In genomic region chr19:46041299-46041932, GRCm38 (mm10) we compare ENCODE assay signal across 8 mouse cellular contexts. TPM values are rescaled to one million over a fixed set of nuclear protein-coding genes. Genes with fewer than 3 reads are reported as not detected.
A peak's percentile ranks its signal among the peaks of the same experiment; 100 is the strongest.
DNase-seq lines count a peak whose midpoint lies in the region; ATAC-seq and TF ChIP-seq lines count a peak whose summit lies in the region.

No protein-coding gene starts in this region.

- H3K36me3 ChIP-seq in heart, embryonic 13.5 days = peaks cover 4% of the 10 kb centered on the region
- peaks cover 11% of the 10 kb centered on the region for H3K36me3 ChIP-seq in E14TG2a.4 (ENCODE audit: insufficient read depth, low read length)
- H3K36me3 ChIP-seq in forebrain, embryonic 15.5 days = no peaks in the 10 kb centered on the region; the same call in 1 of the 2 replicates
- H3K36me3 ChIP-seq in liver, postnatal 0 days (replicated peaks; ENCODE audit: insufficient read depth, low read length) = peaks cover under 1% of the 10 kb centered on the region

- H3K27ac ChIP-seq in heart, embryonic 13.5 days (replicated peaks) = peak overlapping the region; percentile 99
- peak overlapping the region; percentile 99 for H3K27ac ChIP-seq in forebrain, embryonic 15.5 days (replicated peaks)
- H3K27ac ChIP-seq in liver, postnatal 0 days (ENCODE audit: low read depth) = peak overlapping the region; percentile 77

- peak overlapping the region; percentile 96 for H3K9ac ChIP-seq in heart, embryonic 13.5 days
- H3K9ac ChIP-seq in forebrain, embryonic 15.5 days (replicated peaks) = peak overlapping the region; percentile 99
- H3K9ac ChIP-seq in liver, postnatal 0 days (replicated peaks) = peak overlapping the region; percentile 47

- H3K4me2 ChIP-seq in heart, embryonic 13.5 days = peak overlapping the region; percentile 90
- peak overlapping the region; percentile 99 for H3K4me2 ChIP-seq in forebrain, embryonic 15.5 days (replicated peaks)
- peak overlapping the region; percentile 95 for H3K4me2 ChIP-seq in liver, postnatal 0 days (ENCODE audit: low read depth, low read length)

- WGBS in heart, embryonic 13.5 days = 15% methylated on average over 7 of the region's 7 CpGs
- 11% methylated on average over 7 of the region's 7 CpGs for WGBS in forebrain, embryonic 15.5 days
- 30% methylated on average over 7 of the region's 7 CpGs for WGBS in liver, postnatal 0 days (ENCODE audit: insufficient replicate concordance)

- ATAC-seq in heart, embryonic 13.5 days (ENCODE audit: extremely low read depth, insufficient number of reproducible peaks, low FRiP score, low TSS enrichment) = no peak
- ATAC-seq in forebrain, embryonic 15.5 days (replicated peaks) = no peak
- ATAC-seq in liver, postnatal 0 days = no peak

- H3K4me1 ChIP-seq in heart, embryonic 13.5 days = peaks cover 82% of the 10 kb centered on the region
- peaks cover 75% of the 10 kb centered on the region for H3K4me1 ChIP-seq in E14TG2a.4 (replicated peaks; ENCODE audit: low read depth, low read length)
- H3K4me1 ChIP-seq in forebrain, embryonic 15.5 days = peaks cover 80% of the 10 kb centered on the region
- peaks cover 72% of the 10 kb centered on the region for H3K4me1 ChIP-seq in liver, postnatal 0 days (ENCODE audit: insufficient read depth)

- H3K27me3 ChIP-seq in heart, embryonic 13.5 days (replicated peaks) = no peaks in the 10 kb centered on the region
- H3K27me3 ChIP-seq in E14TG2a.4 (ENCODE audit: insufficient read depth, low read length) = no peaks in the 10 kb centered on the region
- H3K27me3 ChIP-seq in forebrain, embryonic 15.5 days = no peaks in the 10 kb centered on the region
- H3K27me3 ChIP-seq in liver, postnatal 0 days (ENCODE audit: insufficient read depth, low read length) = no peaks in the 10 kb centered on the region

- peak overlapping the region; percentile 72 for H3K4me3 ChIP-seq in heart, embryonic 13.5 days
- peak overlapping the region; percentile 90 for H3K4me3 ChIP-seq in E14TG2a.4 (replicated peaks; ENCODE audit: low read length)
- H3K4me3 ChIP-seq in forebrain, embryonic 15.5 days = peak overlapping the region; percentile 99
- H3K4me3 ChIP-seq in liver, postnatal 0 days (ENCODE audit: low read depth, low read length) = peak overlapping the region; percentile 30

- DNase-seq in heart, adult 11 months = no peak
- DNase-seq in liver, postnatal 0 days = no peak
- DNase-seq in Muller cell, postnatal 12 days (ENCODE audit: inconsistent ontology term) = no peak
- no peak for DNase-seq in thymus, postnatal 0 days (ENCODE audit: low spot score)
- no peak for DNase-seq in lung, postnatal 14 days

- H3K9me3 ChIP-seq in heart, embryonic 13.5 days = no peaks in the 10 kb centered on the region
- H3K9me3 ChIP-seq in E14TG2a.4 (ENCODE audit: low read length) = no peaks in the 10 kb centered on the region
- H3K9me3 ChIP-seq in forebrain, embryonic 15.5 days = no peaks in the 10 kb centered on the region
- no peaks in the 10 kb centered on the region for H3K9me3 ChIP-seq in liver, postnatal 0 days (ENCODE audit: low read length)

- TF ChIP-seq CTCF in E14TG2a.4 (conservative IDR thresholded peaks at IDR 0.05; ENCODE audit: low read length) = no peak
- TF ChIP-seq CTCF in liver, postnatal 0 days (IDR thresholded peaks at IDR 0.05; ENCODE audit: low read depth) = no peak

- no peak for TF ChIP-seq EP300 in liver, postnatal 0 days (IDR thresholded peaks at IDR 0.05; ENCODE audit: low read depth)

RNA-seq across cellular contexts. Expression of gene Pprc1, which starts 3.3 kb away (rescaled TPM):
- polyA plus RNA-seq in heart, embryonic 13.5 days (2015; fragmentation: Nextera tagmentation; extraction: Ambion mirVana) = 19.9 and 21.4 TPM in 2 replicates
- polyA plus RNA-seq in forebrain, embryonic 15.5 days (2015; fragmentation: Nextera tagmentation; extraction: Ambion mirVana) = 17.8 and 20.1 TPM in 2 replicates
- polyA plus RNA-seq in liver, postnatal 0 days (2015; fragmentation: Nextera tagmentation; extraction: Ambion mirVana) = 7.7 and 8.1 TPM in 2 replicates
- 11.6 and 12.8 TPM in 2 replicates for polyA plus RNA-seq in thymus, postnatal 0 days (2015; fragmentation: Nextera tagmentation; extraction: Ambion mirVana)

RNA-seq across cellular contexts. Expression of gene Ldb1, which starts 3.6 kb away (rescaled TPM):
- polyA plus RNA-seq in heart, embryonic 13.5 days (2015; fragmentation: Nextera tagmentation; extraction: Ambion mirVana) = 64.7 and 69.7 TPM in 2 replicates
- polyA plus RNA-seq in forebrain, embryonic 15.5 days (2015; fragmentation: Nextera tagmentation; extraction: Ambion mirVana) = 131 TPM in 2 replicates
- polyA plus RNA-seq in liver, postnatal 0 days (2015; fragmentation: Nextera tagmentation; extraction: Ambion mirVana) = 32.3 and 34.4 TPM in 2 replicates
- polyA plus RNA-seq in thymus, postnatal 0 days (2015; fragmentation: Nextera tagmentation; extraction: Ambion mirVana) = 140 and 157 TPM in 2 replicates

RNA-seq across cellular contexts. Expression of gene Nolc1, which starts 34.2 kb away (rescaled TPM):
- polyA plus RNA-seq in heart, embryonic 13.5 days (2015; fragmentation: Nextera tagmentation; extraction: Ambion mirVana) = 48.4 and 48.9 TPM in 2 replicates
- 77.4 and 86.3 TPM in 2 replicates for polyA plus RNA-seq in forebrain, embryonic 15.5 days (2015; fragmentation: Nextera tagmentation; extraction: Ambion mirVana)
- polyA plus RNA-seq in liver, postnatal 0 days (2015; fragmentation: Nextera tagmentation; extraction: Ambion mirVana) = 23.1 and 26.9 TPM in 2 replicates
- polyA plus RNA-seq in thymus, postnatal 0 days (2015; fragmentation: Nextera tagmentation; extraction: Ambion mirVana) = 90.2 and 102 TPM in 2 replicates

RNA-seq across cellular contexts. Expression of gene Hps6, which starts 38.1 kb away (rescaled TPM):
- 5.9 and 6.3 TPM in 2 replicates for polyA plus RNA-seq in heart, embryonic 13.5 days (2015; fragmentation: Nextera tagmentation; extraction: Ambion mirVana)
- 2.9 and 3.4 TPM in 2 replicates for polyA plus RNA-seq in forebrain, embryonic 15.5 days (2015; fragmentation: Nextera tagmentation; extraction: Ambion mirVana)
- 2.0 and 2.2 TPM in 2 replicates for polyA plus RNA-seq in liver, postnatal 0 days (2015; fragmentation: Nextera tagmentation; extraction: Ambion mirVana)
- 7.5 and 8.0 TPM in 2 replicates for polyA plus RNA-seq in thymus, postnatal 0 days (2015; fragmentation: Nextera tagmentation; extraction: Ambion mirVana)

RNA-seq across cellular contexts. Expression of gene Armh3, which starts 43.1 kb away (rescaled TPM):
- 12.7 and 13.0 TPM in 2 replicates for polyA plus RNA-seq in heart, embryonic 13.5 days (2015; fragmentation: Nextera tagmentation; extraction: Ambion mirVana)
- 22.8 and 24.7 TPM in 2 replicates for polyA plus RNA-seq in forebrain, embryonic 15.5 days (2015; fragmentation: Nextera tagmentation; extraction: Ambion mirVana)
- polyA plus RNA-seq in liver, postnatal 0 days (2015; fragmentation: Nextera tagmentation; extraction: Ambion mirVana) = 3.1 and 3.5 TPM in 2 replicates
- polyA plus RNA-seq in thymus, postnatal 0 days (2015; fragmentation: Nextera tagmentation; extraction: Ambion mirVana) = 10.4 and 10.7 TPM in 2 replicates

Comparison
In these comparisons a context has a peak if more than half of its experiments do, and no peak if none do; other contexts are left out.
1. H3K4me3 ChIP-seq: peak in every context shown above with its lines; median percentile 99 in forebrain, embryonic 15.5 days; 90 in E14TG2a.4; 72 in heart, embryonic 13.5 days; 30 in liver, postnatal 0 days.
2. H3K9ac ChIP-seq: peak in every context shown above with its lines; median percentile 99 in forebrain, embryonic 15.5 days; 96 in heart, embryonic 13.5 days; 47 in liver, postnatal 0 days.